Mouse (Mus musculus) inflammation-experienced regulatory T-cells, adult 16 weeks (primary cell): ENCODE data around the gene Tango6. TPM values are rescaled to one million over a fixed set of nuclear protein-coding genes. Genes with fewer than 3 reads are reported as not detected.

Experiments used
- polyA plus RNA-seq: library from polyadenylated mRNA; unstranded; fragments of 100-300 nt; shearing (Covaris generic); gene quantifications from one replicate; pipeline ENCODE4 v1.2.1, GENCODE M21; 2017

Gene Tango6
- 13.3 TPM for polyA plus RNA-seq

DNA sequence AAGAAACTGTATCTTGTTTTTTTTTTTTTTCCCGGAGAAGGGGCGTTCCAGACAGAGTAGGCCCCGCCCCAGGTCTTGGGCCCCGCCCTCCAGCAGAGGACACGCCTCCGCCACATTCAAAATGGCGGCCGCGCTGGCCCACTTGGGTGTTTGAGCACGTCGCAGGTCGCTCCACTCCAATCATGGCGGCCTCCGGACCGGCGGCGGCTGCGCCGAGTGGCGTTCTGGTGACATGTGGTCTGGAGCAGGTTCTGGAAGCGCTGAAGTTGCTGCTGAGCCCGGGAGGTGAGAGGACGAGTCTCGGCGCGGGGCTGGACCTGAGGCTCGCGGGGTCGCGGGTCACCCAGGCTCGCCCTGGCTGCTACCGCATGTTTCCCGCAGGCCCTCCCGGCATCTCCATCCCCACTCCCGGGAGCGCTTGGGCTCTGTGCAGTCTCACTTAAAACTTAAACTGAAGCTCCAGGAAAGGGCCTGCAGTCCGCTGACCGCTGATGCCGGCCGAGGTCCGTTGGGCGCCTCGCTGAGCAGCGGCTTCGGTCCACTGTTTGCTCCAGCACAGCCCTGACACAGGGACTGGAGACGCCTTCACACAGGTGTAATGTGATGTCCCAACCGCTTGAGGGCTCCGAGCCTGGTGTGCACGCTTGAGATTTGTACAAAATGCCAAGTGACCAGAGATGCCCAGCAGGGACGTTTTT, at the start of gene Tango6:
TSS of gene Tango6 (plus strand) at position 98 of the 698 bp plus-strand sequence.

DNA sequence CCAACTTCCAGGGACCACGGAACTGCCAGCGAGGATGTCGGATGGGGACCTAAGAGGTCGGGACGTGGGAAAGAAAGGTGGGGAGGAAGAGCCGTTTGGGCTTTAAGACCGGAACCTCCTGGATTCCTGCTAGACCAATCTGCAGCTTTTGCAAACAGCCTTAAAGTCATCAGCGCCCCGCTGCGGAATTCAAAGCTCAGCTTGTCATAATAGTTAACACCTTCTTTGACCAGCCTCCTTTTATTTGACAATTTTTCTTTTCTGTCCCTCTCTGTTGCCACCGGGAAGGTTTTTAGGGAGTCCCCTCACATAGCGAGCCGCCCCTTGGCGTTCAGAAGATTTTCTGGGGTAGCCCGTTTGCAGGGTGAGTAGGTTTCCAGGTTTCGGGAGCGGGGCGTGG, 187.2 kb downstream of the Tango6 start, which contains the start of gene Has3:
TSS of gene Has3 (plus strand) at position 192 of the 400 bp plus-strand sequence.

DNA sequence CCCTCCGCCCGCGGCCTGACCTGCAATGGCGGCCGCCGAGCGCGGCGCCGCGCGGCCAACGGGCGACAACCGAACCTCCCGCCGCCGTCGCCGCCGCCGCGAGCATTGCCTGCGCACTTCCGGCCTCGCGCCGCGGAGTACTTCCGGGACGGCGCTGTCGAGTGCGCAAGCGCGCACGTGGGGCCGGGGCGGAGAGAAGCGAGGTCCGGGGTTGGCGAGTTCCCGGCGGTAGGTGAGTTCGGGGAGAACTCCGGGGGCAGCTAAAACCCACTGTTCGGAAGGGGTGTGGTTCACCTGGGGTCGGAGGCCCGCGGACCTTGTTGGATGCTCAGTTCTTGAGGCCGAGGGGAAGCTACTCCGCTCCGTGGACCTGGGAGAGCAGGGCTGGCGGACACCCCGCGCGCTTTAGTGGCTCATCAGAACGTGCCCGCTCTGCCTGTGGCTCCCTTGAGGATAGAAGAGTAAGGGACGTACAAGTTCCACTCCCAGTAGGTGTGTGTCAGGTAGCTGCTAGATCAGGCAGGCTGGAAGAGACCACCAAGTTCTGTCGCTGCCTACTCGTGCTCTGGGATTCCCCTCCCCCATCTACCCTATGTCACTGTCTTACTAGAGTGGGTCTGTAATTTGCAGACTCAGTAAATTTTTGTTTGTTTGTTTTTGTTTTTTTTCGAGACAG, 210.8 kb downstream of the Tango6 start, which contains the start of gene Utp4:
TSS of gene Utp4 (plus strand) at position 156 of the 676 bp plus-strand sequence.

Other genes starting within 250 kb of the Tango6 start
- gene 6030452D12Rik, start 182.5 kb upstream of the Tango6 start, polyA plus RNA-seq, result not detected
- gene Cdh3, start 172.2 kb upstream of the Tango6 start, polyA plus RNA-seq, result not detected
- 8.0 TPM for gene Gm10073, start 109.6 kb upstream of the Tango6 start, polyA plus RNA-seq
- 1.1 TPM for gene Cdh1, start 79.7 kb upstream of the Tango6 start, polyA plus RNA-seq
- gene Has3, start 187.2 kb downstream of the Tango6 start, polyA plus RNA-seq, result not detected
- gene Utp4, start 210.6 kb downstream of the Tango6 start, polyA plus RNA-seq, result 72.3 TPM